Mouse (Mus musculus) testis, adult 2 months (tissue): ENCODE measurements at regions not wholly inside any gene's neighbourhood (a gene's known extent, or its start where the extent isn't known, plus 50 kb on each side); places are given as distances from the start of the nearest gene placed in this dataset.

ENCODE experiments used
- H3K27ac ChIP-seq: fragments of 200-500 bp; 2 replicates; pipeline ENCODE4 v1.5.1; 2012; ENCODE audit warnings: low read depth, low read length; ENCODE audit not compliant: control insufficient read depth, insufficient read depth
- H3K27me3 ChIP-seq: fragments of 200-500 bp; 2 replicates; pipeline ENCODE4 v1.6.1; 2012; ENCODE audit warnings: mild to moderate bottlenecking, low read length, moderate library complexity; ENCODE audit not compliant: control insufficient read depth, insufficient read depth
- H3K36me3 ChIP-seq: fragments of 200-500 bp; 2 replicates; pipeline ENCODE4 v1.6.1; 2012; ENCODE audit warnings: mild to moderate bottlenecking, low read length; ENCODE audit not compliant: control insufficient read depth, insufficient read depth
- H3K4me1 ChIP-seq: fragments of 200-500 bp; 2 replicates; pipeline ENCODE4 v1.6.1; 2012; ENCODE audit warnings: low read length; ENCODE audit not compliant: control insufficient read depth, insufficient read depth
- H3K4me3 ChIP-seq: fragments of 200-500 bp; 2 replicates; pipeline ENCODE4 v1.5.1; 2012; ENCODE audit warnings: low read depth, mild to moderate bottlenecking, low read length, moderate library complexity, mixed read lengths; ENCODE audit not compliant: control insufficient read depth
- CTCF ChIP-seq: fragments of 200-500 bp; IDR thresholded peaks from 2 replicates; pipeline ENCODE4 v1.5.1; 2012; ENCODE audit warnings: low read depth, mild to moderate bottlenecking, inconsistent platforms, low read length, moderate library complexity; ENCODE audit not compliant: control insufficient read depth, insufficient read depth, insufficient replicate concordance
- POLR2A ChIP-seq: fragments of 200-500 bp; IDR thresholded peaks from 2 replicates; pipeline ENCODE4 v1.6.1; 2012; ENCODE audit warnings: low read depth, mild to moderate bottlenecking, inconsistent platforms, low read length, moderate library complexity; ENCODE audit not compliant: control insufficient read depth

DNA sequence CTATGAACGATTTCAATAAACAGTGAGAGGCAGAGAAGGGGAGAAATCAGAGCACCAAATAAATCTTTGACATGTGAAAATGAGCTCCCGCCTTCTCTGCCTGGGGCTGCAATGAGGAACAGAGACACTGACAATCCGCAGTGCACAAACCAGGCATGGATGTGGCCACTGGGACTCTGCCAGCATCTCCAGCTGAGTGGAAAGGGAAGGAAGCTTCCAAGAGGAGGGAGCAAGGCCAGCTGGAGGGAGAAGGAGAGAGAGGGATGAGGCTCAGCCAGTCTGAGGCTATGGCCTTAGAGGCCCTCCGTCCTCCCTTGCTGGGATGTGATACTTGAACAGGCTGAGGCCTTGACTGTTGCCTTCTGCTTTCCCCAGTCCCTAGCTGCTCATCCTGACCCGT is 159.2 kb downstream of the Utp6 start:
- no peak overlapping the region for H3K4me3 ChIP-seq
- TF ChIP-seq POLR2A (no peak), CTCF (no peak)
- H3K27me3 ChIP-seq = no peaks in the 10 kb centered on the region
- no peaks in the 10 kb centered on the region for H3K4me1 ChIP-seq
- no peak overlapping the region for H3K27ac ChIP-seq
- no peaks in the 10 kb centered on the region for H3K36me3 ChIP-seq

GRCm38 (mm10) chr11:79802566-79802965 is 159.6 kb downstream of the Utp6 start:
- TF ChIP-seq POLR2A = no peak
- Histone ChIP-seq H3K4me1 (no peaks in the 10 kb centered on the region), H3K36me3 (no peaks in the 10 kb centered on the region), H3K27me3 (no peaks in the 10 kb centered on the region), H3K4me3 (no peak overlapping the region), H3K27ac (no peak overlapping the region)

GRCm38 (mm10) chr11:79800256-79800655 is 161.9 kb downstream of the Utp6 start:
- Histone ChIP-seq H3K36me3 (no peaks in the 10 kb centered on the region), H3K27ac (no peak overlapping the region), H3K4me1 (no peaks in the 10 kb centered on the region), H3K4me3 (no peak overlapping the region), H3K27me3 (no peaks in the 10 kb centered on the region)
- no peak for TF ChIP-seq POLR2A

- TF ChIP-seq CTCF (no peak), POLR2A (no peak)
- Histone ChIP-seq H3K4me1 (no peaks in the 10 kb centered on the region; the same call in 1 of the 2 replicates), H3K4me3 (no peak overlapping the region), H3K27me3 (no peaks in the 10 kb centered on the region), H3K27ac (no peak overlapping the region), H3K36me3 (no peaks in the 10 kb centered on the region)
Measured at GRCm38 (mm10) chr11:79788251-79788741, 173.9 kb downstream of the Utp6 start.

DNA sequence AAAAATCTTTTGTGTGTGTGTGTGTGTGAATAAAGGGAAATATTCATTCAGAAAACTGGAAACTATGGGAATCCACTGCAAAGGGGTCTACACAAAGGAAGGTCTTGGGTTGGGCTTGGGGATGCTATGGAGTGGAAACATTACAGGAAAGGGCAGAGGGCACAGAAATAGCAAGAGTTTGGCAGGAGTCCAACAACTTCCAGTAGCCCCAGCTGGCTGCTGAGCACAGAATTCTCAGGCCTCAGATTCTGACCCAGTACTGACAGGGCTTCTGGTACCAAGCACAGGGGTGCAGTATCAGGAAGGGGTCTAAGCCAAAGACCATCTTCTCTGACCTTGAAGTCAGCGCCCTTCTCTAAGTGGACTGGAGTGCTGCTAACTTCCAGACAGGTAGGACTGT is 174.4 kb downstream of the Utp6 start:
- H3K27me3 ChIP-seq = no peaks in the 10 kb centered on the region
- no peaks in the 10 kb centered on the region for H3K36me3 ChIP-seq
- H3K4me3 ChIP-seq = no peak overlapping the region
- TF ChIP-seq POLR2A (no peak), CTCF (no peak)
- no peak overlapping the region for H3K27ac ChIP-seq
- H3K4me1 ChIP-seq = no peaks in the 10 kb centered on the region; the same call in 1 of the 2 replicates

DNA sequence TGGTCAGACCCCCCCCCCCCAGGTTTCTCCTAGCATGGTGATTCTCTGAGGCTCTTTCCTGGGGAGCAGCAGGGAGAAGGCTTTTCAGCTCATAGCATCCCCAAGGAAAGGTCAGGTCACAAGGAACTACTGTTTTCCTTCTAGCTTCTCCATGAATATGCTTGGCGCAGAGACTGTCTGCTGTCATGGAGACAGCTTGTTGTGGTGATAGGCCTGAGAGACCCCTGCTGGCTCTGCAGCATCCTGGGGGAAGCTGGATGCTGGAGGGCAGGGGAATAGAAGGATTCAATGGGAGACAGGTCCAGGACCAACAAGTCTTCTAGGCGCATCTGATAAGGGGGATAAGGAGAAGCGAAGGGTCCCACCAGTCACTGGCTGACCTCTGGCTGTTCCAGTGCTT is 178.1 kb downstream of the Utp6 start:
- H3K4me1 ChIP-seq = no peaks in the 10 kb centered on the region; the same call in 1 of the 2 replicates
- no peak for TF ChIP-seq CTCF
- TF ChIP-seq POLR2A = no peak
- peak overlapping the region; percentile 25 for H3K4me3 ChIP-seq
- no peaks in the 10 kb centered on the region for H3K36me3 ChIP-seq
- H3K27me3 ChIP-seq = no peaks in the 10 kb centered on the region
- no peak overlapping the region for H3K27ac ChIP-seq

GRCm38 (mm10) chr11:79781966-79782365 is 180.2 kb downstream of the Utp6 start:
- no peaks in the 10 kb centered on the region for H3K4me1 ChIP-seq
- H3K27me3 ChIP-seq = no peaks in the 10 kb centered on the region
- TF ChIP-seq CTCF = no peak
- no peak for TF ChIP-seq POLR2A

DNA sequence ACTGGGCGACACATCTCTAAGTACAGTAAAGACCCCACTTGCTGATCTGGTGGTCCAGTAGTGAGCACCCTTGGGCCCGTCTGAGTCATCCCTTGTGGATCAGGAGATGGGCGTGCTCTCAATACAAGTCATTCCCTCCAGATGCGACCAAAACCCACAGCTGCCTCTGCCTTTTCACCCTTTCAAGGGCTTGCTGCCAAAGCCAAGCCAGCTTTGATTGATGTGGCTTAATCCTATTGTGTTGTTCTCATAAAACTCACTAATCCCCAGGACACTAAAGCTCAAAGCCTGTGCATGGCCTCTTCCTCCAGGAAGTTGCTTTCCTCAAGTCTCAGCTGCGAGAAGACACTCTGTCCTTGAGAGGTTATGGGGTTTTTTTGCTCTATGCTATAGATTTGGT is 182.4 kb downstream of the Utp6 start:
- TF ChIP-seq CTCF (no peak), POLR2A (no peak)
- H3K4me1 ChIP-seq = no peaks in the 10 kb centered on the region
- H3K27ac ChIP-seq = no peak overlapping the region
- no peaks in the 10 kb centered on the region for H3K27me3 ChIP-seq
- H3K36me3 ChIP-seq = no peaks in the 10 kb centered on the region
- no peak overlapping the region for H3K4me3 ChIP-seq

More at GRCm38 (mm10) chr11:79781966-79782365, 180.2 kb downstream of the Utp6 start:
- no peak overlapping the region for H3K27ac ChIP-seq
- H3K36me3 ChIP-seq = no peaks in the 10 kb centered on the region
- peak overlapping the region; percentile 33 for H3K4me3 ChIP-seq
